Mouse (Mus musculus) myocyte (in vitro differentiated cells): ENCODE measurements around the gene Rps5. TPM values are rescaled to one million over a fixed set of nuclear protein-coding genes. Genes with fewer than 3 reads are reported as not detected.
"Not testable (repeated sequence)": the region's sequence is repeated elsewhere in the genome, so short reads cannot be mapped to it uniquely, and the experiment has no call there.

Experiments
- H3K27me3 ChIP-seq: one replicate; pipeline ENCODE4 v1.6.1; 2011; ENCODE audit not compliant: control insufficient read depth, insufficient read depth, insufficient read length
- H3K36me3 ChIP-seq: one replicate; pipeline ENCODE4 v1.6.1; 2011; ENCODE audit not compliant: control insufficient read depth, insufficient read depth
- H3K4me2 ChIP-seq: one replicate; pipeline ENCODE4 v1.6.1; 2011; ENCODE audit warnings: low read depth, control low read depth
- H3K4me3 ChIP-seq: one replicate; pipeline ENCODE4 v1.5.1; 2011; ENCODE audit warnings: mild to moderate bottlenecking, control low read depth, moderate library complexity
- H3K79me2 ChIP-seq: one replicate; pipeline ENCODE4 v1.6.1; 2011; ENCODE audit not compliant: control insufficient read depth, insufficient read depth
- H3ac ChIP-seq: one replicate; pipeline ENCODE4 v1.6.1; 2011; ENCODE audit not compliant: control insufficient read depth, insufficient read length
- CEBPB ChIP-seq: IDR thresholded peaks from 2 replicates; pipeline ENCODE4 v1.6.1; 2011; ENCODE audit warnings: mild to moderate bottlenecking, moderate library complexity; ENCODE audit not compliant: poor library complexity, insufficient read depth, severe bottlenecking
- E2F4 ChIP-seq: IDR thresholded peaks from one replicate; pipeline ENCODE4 v1.6.1; 2011; ENCODE audit warnings: mild to moderate bottlenecking, control low read depth, moderate library complexity; ENCODE audit not compliant: insufficient read depth
- MAX ChIP-seq: IDR thresholded peaks from one replicate; pipeline ENCODE4 v1.6.1; 2011; ENCODE audit warnings: low read depth, mild to moderate bottlenecking, control low read depth
- MYOD1 ChIP-seq, 3 experiments: IDR thresholded peaks; one replicate each; pipeline ENCODE4 v1.6.1; 2011; ENCODE audit warnings: control low read depth in 2 of 3, low read depth in 2 of 3, mild to moderate bottlenecking in 2 of 3, moderate library complexity in 1 of 3; ENCODE audit not compliant: insufficient read length in 2 of 3, control insufficient read depth in 1 of 3
- MYOG ChIP-seq, 3 experiments: IDR thresholded peaks; one replicate each; pipeline ENCODE4 v1.6.1; 2011; ENCODE audit warnings: control low read depth in 2 of 3, low read depth in 2 of 3, mild to moderate bottlenecking in 2 of 3; ENCODE audit not compliant: insufficient read length in 2 of 3, control insufficient read depth in 1 of 3, insufficient read depth in 1 of 3
- POLR2A ChIP-seq: IDR thresholded peaks from one replicate; pipeline ENCODE4 v1.6.1; 2011; ENCODE audit warnings: low read depth, mild to moderate bottlenecking, control low read depth, moderate library complexity; ENCODE audit not compliant: insufficient read length
- POLR2AphosphoS2 ChIP-seq: IDR thresholded peaks from one replicate; pipeline ENCODE4 v1.6.1; 2011; ENCODE audit warnings: low read depth, control low read depth; ENCODE audit not compliant: insufficient read length
- REST ChIP-seq: IDR thresholded peaks from one replicate; pipeline ENCODE4 v1.6.1; 2011; ENCODE audit warnings: mild to moderate bottlenecking, control low read depth, moderate library complexity; ENCODE audit not compliant: insufficient read depth, insufficient read length
- SRF ChIP-seq: IDR thresholded peaks from one replicate; pipeline ENCODE4 v1.6.1; 2011; ENCODE audit warnings: low read depth; ENCODE audit not compliant: control insufficient read depth, insufficient read length
- TCF12 ChIP-seq: IDR thresholded peaks from one replicate; pipeline ENCODE4 v1.6.1; 2011; ENCODE audit warnings: mild to moderate bottlenecking, control low read depth; ENCODE audit not compliant: poor library complexity, insufficient read depth, severe bottlenecking
- TCF3 ChIP-seq: IDR thresholded peaks from one replicate; pipeline ENCODE4 v1.6.1; 2011; ENCODE audit warnings: low read depth, control low read depth; ENCODE audit not compliant: insufficient read length
- USF1 ChIP-seq: IDR thresholded peaks from one replicate; pipeline ENCODE4 v1.6.1; 2011; ENCODE audit warnings: low read depth, mild to moderate bottlenecking, control low read depth, moderate library complexity
- polyA plus RNA-seq: library from polyadenylated mRNA; unstranded; fragments of >200 nt; fragmentation: generic; extraction: Trizol; gene quantifications from one replicate; pipeline ENCODE4 v1.2.1, GENCODE M21; 2012; ENCODE audit warnings: missing spikeins

Rps5 gene
- polyA plus RNA-seq, 1 experiment, result 2,432 TPM

GRCm38 (mm10) chr7:12934808-12935207, 12.7 kb downstream of the Rps5 start:
- no peak overlapping the region for H3K4me3 ChIP-seq
- H3K79me2 ChIP-seq, result no peaks in the 10 kb centered on the region
- no peaks in the 10 kb centered on the region for H3K27me3 ChIP-seq
- H3ac ChIP-seq, result no peak overlapping the region
- no peaks in the 10 kb centered on the region for H3K36me3 ChIP-seq
- TF ChIP-seq POLR2AphosphoS2 (no peak), SRF (no peak), E2F4 (no peak), MYOG (IDR thresholded peaks at IDR 0.05; ENCODE audit: control insufficient read depth in 1 of 3, insufficient read depth in 1 of 3, insufficient read length in 2 of 3, low read depth in 2 of 3) (no peak)
- H3K4me2 ChIP-seq, result no peak overlapping the region

- H3K4me2 ChIP-seq, H3ac ChIP-seq, H3K79me2 ChIP-seq, H3K27me3 ChIP-seq, H3K4me3 ChIP-seq, H3K36me3 ChIP-seq: not testable (repeated sequence)
Observed at GRCm38 (mm10) chr7:12937254-12937803, 15.2 kb downstream of the Rps5 start.

- Histone ChIP-seq H3K79me2 (no peaks in the 10 kb centered on the region), H3K4me3 (no peak overlapping the region), H3K36me3 (no peaks in the 10 kb centered on the region), H3K27me3 (no peaks in the 10 kb centered on the region), H3ac (no peak overlapping the region), H3K4me2 (no peak overlapping the region)
- no peak for TF ChIP-seq MYOD1 (IDR thresholded peaks at IDR 0.05; ENCODE audit: control insufficient read depth in 1 of 3, insufficient read length in 2 of 3, low read depth in 2 of 3)
Observed at GRCm38 (mm10) chr7:12940599-12940998, 18.5 kb downstream of the Rps5 start.

- H3K4me3 ChIP-seq, result no peak overlapping the region
- no peak overlapping the region for H3K4me2 ChIP-seq
- no peaks in the 10 kb centered on the region for H3K36me3 ChIP-seq
- H3ac ChIP-seq, result no peak overlapping the region
- no peaks in the 10 kb centered on the region for H3K27me3 ChIP-seq
- TF ChIP-seq USF1 (no peak), MYOG (IDR thresholded peaks at IDR 0.05; ENCODE audit: control insufficient read depth in 1 of 3, insufficient read depth in 1 of 3, insufficient read length in 2 of 3, low read depth in 2 of 3) (no peak), POLR2AphosphoS2 (no peak), POLR2A (no peak), SRF (no peak), REST (no peak), MAX (no peak), E2F4 (no peak), TCF12 (no peak), TCF3 (no peak), MYOD1 (IDR thresholded peaks at IDR 0.05; ENCODE audit: control insufficient read depth in 1 of 3, insufficient read length in 2 of 3, low read depth in 2 of 3) (no peak), CEBPB (no peak)
- no peaks in the 10 kb centered on the region for H3K79me2 ChIP-seq
Observed at GRCm38 (mm10) chr7:12943488-12943887, 21.4 kb downstream of the Rps5 start.

- Histone ChIP-seq H3K79me2 (no peaks in the 10 kb centered on the region), H3K4me3 (peak overlapping the region; percentile 39), H3ac (peak overlapping the region; percentile 22), H3K4me2 (peak overlapping the region; percentile 97), H3K27me3 (no peaks in the 10 kb centered on the region), H3K36me3 (no peaks in the 10 kb centered on the region)
- TF ChIP-seq USF1 (no peak), MYOG (IDR thresholded peaks at IDR 0.05; ENCODE audit: control insufficient read depth in 1 of 3, insufficient read depth in 1 of 3, insufficient read length in 2 of 3, low read depth in 2 of 3) (no peak), E2F4 (no peak), REST (no peak), POLR2AphosphoS2 (peak; percentile 74), TCF12 (no peak), MAX (no peak), TCF3 (no peak), SRF (no peak), POLR2A (peak; percentile 67), CEBPB (no peak), MYOD1 (IDR thresholded peaks at IDR 0.05; ENCODE audit: control insufficient read depth in 1 of 3, insufficient read length in 2 of 3, low read depth in 2 of 3) (no peak)
Observed at GRCm38 (mm10) chr7:12949032-12949871, 27.2 kb downstream of the Rps5 start.
